Mouse (Mus musculus): ENCODE data around the gene Cd300lf. TPM values are rescaled to one million over a fixed set of nuclear protein-coding genes. Genes with fewer than 3 reads are reported as not detected.

Gene Cd300lf
- total and polyA plus RNA-seq, 3 experiments = 15.5 to 36.9 (median 35.3) TPM

DNA sequence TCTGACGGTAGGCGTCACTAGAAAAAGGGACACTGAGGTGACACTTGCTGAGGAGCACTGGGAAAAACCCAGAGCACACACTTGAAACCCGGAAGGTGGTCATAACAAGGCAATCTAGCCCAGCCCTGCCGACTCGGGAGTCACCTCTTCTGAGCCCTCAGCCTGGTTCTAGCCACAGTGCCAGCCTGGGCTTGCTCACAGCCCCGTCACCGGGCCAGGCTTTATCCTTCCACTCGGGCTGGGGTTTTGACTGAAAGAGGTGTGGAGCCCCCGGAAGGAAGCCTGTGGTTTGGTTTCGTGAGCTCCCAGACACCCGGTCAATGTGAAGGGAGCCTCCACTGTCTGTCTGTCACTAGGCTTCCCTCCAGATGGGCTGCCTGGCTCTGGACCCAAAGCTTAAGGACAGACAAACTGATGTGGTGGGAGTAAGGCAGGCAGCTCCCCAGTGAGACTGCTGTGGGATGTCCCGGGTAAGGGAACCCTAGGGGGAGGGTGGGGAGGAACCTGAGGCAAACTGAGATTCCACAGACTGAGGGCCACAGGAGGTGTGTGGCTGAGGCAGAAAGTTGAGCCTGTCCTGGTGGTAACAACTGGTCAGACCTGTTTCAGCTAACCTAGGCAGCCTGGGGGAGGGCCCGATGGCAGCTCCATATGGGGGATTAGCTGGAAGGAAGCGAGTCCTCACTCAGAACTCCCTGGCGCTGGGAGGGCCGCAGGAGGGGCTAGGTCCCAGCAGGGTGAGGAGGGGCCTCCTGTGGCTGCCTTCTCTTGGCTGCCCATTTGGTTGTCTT lies 40.0 kb upstream of the Cd300lf start:
- H3K4me3 ChIP-seq (replicated peaks in 1 of 3; ENCODE audit: low read depth in 2 of 3, low read length in 2 of 3, poor library complexity in 1 of 3) = peak overlapping the region; percentile 3 to 38 (median 12)
- 0 out of 2 replicates have a peak, but pooled peaks cover 7% of the 10 kb centered on the region for H3K79me2 ChIP-seq (replicated peaks; ENCODE audit: control insufficient read depth, extremely low read depth, insufficient read depth, poor library complexity, severe bottlenecking)
- H3K36me3 ChIP-seq (replicated peaks in 1 of 2; ENCODE audit: control insufficient read depth in 1 of 2, insufficient read depth in 1 of 2, low read length in 1 of 2) = peaks cover 30 to 69% of the 10 kb centered on the region in 2 experiments
- H3K9ac ChIP-seq (ENCODE audit: insufficient read depth, low read depth) = peak overlapping the region; percentile 9
- peaks cover 33 to 42% of the 10 kb centered on the region in 2 experiments for H3K4me1 ChIP-seq (ENCODE audit: control insufficient read depth in 1 of 2, insufficient read depth in 2 of 2)
- DNase-seq (ENCODE audit: extremely low read depth) = peak; percentile 87
- no peaks in the 10 kb centered on the region for H3K27me3 ChIP-seq (replicated peaks)
- H3K4me2 ChIP-seq (ENCODE audit: insufficient read depth, low read depth, poor library complexity, severe bottlenecking) = peak overlapping the region; percentile 88
- no peaks in the 10 kb centered on the region for H3K9me3 ChIP-seq (replicated peaks; ENCODE audit: low read length)
- dilution Hi-C loops (cut with MboI; ENCODE audit: extremely low pct_ligation_motif_present, extremely low pct_unique_long_range_greater_than_20kb, low sequenced_read_pairs) (no loop called here), in situ Hi-C loops (cut with MboI; ENCODE audit: low pct_ligation_motif_present, low pct_unique_long_range_greater_than_20kb, low sequenced_read_pairs) (no loop called here)
- TF ChIP-seq USF2 (conservative IDR thresholded peaks at IDR 0.05; ENCODE audit: low read depth, low read length) (no peak), MEF2A (IDR thresholded peaks at IDR 0.05; ENCODE audit: borderline replicate concordance, low read depth, low read length) (peak; percentile 90), SMC3 (IDR thresholded peaks at IDR 0.05; ENCODE audit: low read depth, low read length) (no peak; the same call in 1 of the 2 replicates), POLR2A (IDR thresholded peaks at IDR 0.05; ENCODE audit: low read depth, low read length) (peak; percentile 67), CHD1 (IDR thresholded peaks at IDR 0.05; ENCODE audit: low read depth, low read length) (peak; percentile 97), EP300 (IDR thresholded peaks at IDR 0.05; ENCODE audit: low read length) (peak; percentile 18), NRF1 (IDR thresholded peaks at IDR 0.05; ENCODE audit: low read depth, low read length) (peak; percentile 46; the same call in 1 of the 2 replicates), CHD2 (IDR thresholded peaks at IDR 0.05; ENCODE audit: low read length) (peak; percentile 44), TBP (conservative IDR thresholded peaks at IDR 0.05; ENCODE audit: low read depth, low read length) (peak; percentile 87), IRF4 (IDR thresholded peaks at IDR 0.05; ENCODE audit: low read depth, low read length) (peak; percentile 93), CTCF (conservative IDR thresholded peaks at IDR 0.05 in 1 of 2, IDR thresholded peaks at IDR 0.05 in 1 of 2; ENCODE audit: low read depth in 2 of 2, low read length in 2 of 2) (no peak), BHLHE40 (IDR thresholded peaks at IDR 0.05; ENCODE audit: low read depth, low read length) (peak; percentile 71), ELF1 (IDR thresholded peaks at IDR 0.05; ENCODE audit: low read depth, low read length) (peak; percentile 95), ZKSCAN1 (IDR thresholded peaks at IDR 0.05; ENCODE audit: borderline replicate concordance, low read depth, low read length) (no peak), ETS1 (conservative IDR thresholded peaks at IDR 0.05; ENCODE audit: low read depth, low read length) (peak; percentile 88), ZMIZ1 (IDR thresholded peaks at IDR 0.05; ENCODE audit: low read depth, low read length) (peak; percentile 40; the same call in 1 of the 2 replicates), E2F4 (IDR thresholded peaks at IDR 0.05; ENCODE audit: insufficient replicate concordance, low read depth, low read length) (no peak), MYC (IDR thresholded peaks at IDR 0.05; ENCODE audit: low read depth, low read length) (no peak), UBTF (IDR thresholded peaks at IDR 0.05; ENCODE audit: low read depth, low read length) (peak; percentile 94; the same call in 1 of the 2 replicates), MAX (IDR thresholded peaks at IDR 0.05; ENCODE audit: low read length) (peak; percentile 65; the same call in 1 of the 2 replicates), NELFE (IDR thresholded peaks at IDR 0.05; ENCODE audit: low read depth, low read length) (peak; percentile 59), MXI1 (IDR thresholded peaks at IDR 0.05; ENCODE audit: low read depth, low read length) (peak; percentile 76), MAZ (IDR thresholded peaks at IDR 0.05; ENCODE audit: low read depth, low read length) (peak; percentile 68; the same call in 1 of the 2 replicates), TCF12 (IDR thresholded peaks at IDR 0.05; ENCODE audit: low read depth, low read length) (peak; percentile 91), JUN (IDR thresholded peaks at IDR 0.05; ENCODE audit: insufficient read depth, low read depth, low read length) (no peak)
- peak overlapping the region; percentile 84 for H3K27ac ChIP-seq (ENCODE audit: insufficient read depth, low read depth)
